Mouse (Mus musculus): ENCODE measurements at regions not wholly inside any gene's neighbourhood (a gene's known extent, or its start where the extent isn't known, plus 50 kb on each side); places are given as distances from the start of the nearest gene placed in this dataset.
"Not testable (repeated sequence)": the region's sequence is repeated elsewhere in the genome, so short reads cannot be mapped to it uniquely, and the experiment has no call there.

DNA sequence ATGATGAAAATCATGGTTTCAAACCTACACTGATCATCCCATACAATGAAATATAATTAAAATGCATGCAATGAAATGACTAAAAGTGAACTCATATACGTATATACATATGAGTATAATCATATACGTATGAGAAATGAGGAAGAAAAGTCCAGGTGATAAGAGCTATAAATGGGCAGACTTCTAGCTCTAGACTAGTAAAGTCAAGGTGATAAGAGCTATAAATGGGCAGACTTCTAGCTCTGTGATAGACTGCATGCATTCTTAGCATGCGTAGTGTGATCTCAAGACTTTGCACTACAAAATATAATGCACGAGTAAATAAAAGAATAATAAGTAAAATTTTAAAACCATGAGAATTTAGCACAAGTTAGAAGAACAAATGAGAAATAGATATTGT lies 606.2 kb upstream of the Gpc5 start:
- no peak for DNase-seq

- not testable (repeated sequence) for DNase-seq
Measured at GRCm38 (mm10) chr14:114493371-114493770, 598.6 kb upstream of the Gpc5 start.

GRCm38 (mm10) chr14:114504976-114505375 lies 587.0 kb upstream of the Gpc5 start:
- DNase-seq = no peak

DNA sequence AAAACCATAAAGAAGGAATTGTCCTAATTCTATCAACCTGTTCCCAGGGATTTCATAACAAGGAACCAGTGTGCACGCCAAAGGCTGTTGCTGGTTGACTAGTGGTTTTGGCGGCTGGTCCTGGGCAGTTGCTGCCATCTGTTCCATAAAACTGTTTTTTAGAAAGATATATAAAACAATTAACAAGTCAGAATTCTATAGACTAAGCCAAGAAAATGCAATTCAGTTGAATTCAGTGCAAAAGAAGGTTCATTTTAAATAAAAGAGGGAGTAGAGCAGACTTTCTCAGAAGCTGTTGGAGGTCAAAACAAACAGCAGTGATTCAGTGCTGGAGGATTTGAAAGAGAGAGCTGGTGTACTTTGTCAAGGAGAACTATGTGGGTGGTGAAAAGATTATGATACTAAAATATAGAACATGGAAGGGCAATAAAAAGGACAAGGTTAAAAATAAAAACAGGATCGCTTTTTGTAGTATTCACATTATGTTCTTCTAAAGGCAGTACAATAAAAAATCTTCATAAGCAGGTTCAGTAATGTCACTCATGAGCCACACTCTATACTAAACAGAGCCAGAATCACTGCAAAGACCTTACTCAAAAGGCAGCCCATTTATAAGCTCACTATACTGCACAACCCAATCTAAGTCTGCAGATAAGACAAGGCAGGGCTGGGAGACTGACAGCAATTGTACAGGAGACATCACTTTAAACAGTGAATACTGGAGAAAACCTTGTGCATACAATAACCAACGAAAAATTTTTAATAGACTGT lies 543.9 kb upstream of the Gpc5 start:
- DNase-seq = no peak

GRCm38 (mm10) chr14:114549101-114549500 lies 542.9 kb upstream of the Gpc5 start:
- DNase-seq = no peak

- no peak for DNase-seq
Measured at GRCm38 (mm10) chr14:114566411-114567030, 525.5 kb upstream of the Gpc5 start.

DNA sequence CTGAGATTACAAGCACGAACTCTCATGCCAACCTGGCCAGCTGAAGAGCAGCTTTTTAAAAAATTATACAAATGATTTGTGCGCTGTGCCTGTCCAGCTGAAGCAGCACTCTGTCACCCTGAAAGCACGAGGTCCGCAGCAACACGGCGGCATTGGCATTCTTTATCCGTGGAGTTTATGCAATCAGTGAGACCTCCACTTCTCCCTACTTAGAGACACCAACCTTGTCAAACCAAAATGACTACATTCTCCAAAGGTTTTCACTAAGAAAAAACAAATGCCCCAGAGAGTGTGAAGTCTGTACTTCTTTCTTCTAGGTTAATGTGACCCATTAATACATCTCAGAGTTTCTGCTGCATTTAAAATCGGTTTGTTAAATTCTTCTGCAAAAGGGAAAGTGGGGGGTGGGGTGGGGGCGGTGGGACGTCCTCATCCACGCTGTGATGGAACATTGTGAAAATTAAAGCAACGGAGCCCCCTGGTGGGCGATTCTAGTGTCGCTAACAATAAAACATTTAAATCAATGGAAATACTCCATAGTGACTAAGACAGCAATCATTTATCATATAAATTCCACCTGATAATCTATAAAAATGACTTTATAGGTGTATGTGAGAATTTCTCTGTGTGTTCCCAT lies 524.2 kb upstream of the Gpc5 start:
- DNase-seq = peak; percentile 45

DNA sequence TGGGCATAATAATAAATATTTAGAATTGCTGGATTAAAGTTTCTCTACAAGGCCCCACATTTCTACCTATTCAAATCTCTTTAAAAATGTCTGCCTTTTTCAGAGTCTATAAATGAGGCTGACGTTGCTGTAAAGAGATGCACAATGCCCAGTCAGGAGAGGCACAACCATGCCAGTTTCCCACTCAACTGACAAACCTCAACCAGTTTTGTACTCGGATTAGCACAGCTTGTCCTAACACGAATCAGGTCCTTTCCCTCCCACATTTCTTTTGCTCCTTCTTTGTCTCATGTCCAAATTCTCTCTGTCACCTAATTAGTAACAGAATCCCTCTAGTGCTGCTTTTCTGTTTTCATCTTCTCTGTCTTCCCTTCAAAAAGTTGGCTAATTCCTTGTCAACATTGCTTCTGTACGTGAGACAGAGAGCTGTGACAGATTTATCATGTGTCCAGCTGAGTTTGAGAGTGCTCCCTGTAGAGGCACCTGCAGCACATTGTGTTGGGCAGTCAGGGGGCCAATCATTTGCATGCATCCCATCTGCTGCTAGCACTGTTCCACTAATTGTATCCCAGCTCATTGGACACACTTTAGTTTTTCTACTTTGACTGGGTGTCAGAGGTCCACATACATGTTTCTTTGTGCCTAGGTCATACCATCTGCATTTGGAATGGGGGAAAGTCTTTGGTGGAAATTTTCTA lies 504.5 kb upstream of the Gpc5 start:
- no peak for DNase-seq

GRCm38 (mm10) chr14:114609296-114609695 lies 482.7 kb upstream of the Gpc5 start:
- no peak for DNase-seq

DNA sequence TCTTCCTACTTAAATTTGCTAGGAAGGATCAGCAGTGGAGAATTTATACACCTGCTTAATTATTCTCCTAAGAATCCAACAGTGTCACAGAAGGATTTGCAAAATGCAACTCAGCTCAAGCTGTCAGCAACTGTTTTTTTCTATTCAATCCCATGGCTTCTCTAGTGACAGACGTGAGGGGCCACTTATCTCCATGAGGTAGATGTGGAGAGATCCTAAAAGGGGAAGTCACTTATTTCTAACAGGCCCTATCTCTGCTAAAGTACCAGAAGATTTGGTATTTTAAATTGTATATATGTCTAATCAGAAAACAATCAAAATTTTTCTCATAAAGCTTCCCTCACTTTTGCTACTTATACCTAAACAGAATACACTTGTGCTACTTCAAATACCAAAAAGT lies 479.6 kb upstream of the Gpc5 start:
- no peak for DNase-seq

DNA sequence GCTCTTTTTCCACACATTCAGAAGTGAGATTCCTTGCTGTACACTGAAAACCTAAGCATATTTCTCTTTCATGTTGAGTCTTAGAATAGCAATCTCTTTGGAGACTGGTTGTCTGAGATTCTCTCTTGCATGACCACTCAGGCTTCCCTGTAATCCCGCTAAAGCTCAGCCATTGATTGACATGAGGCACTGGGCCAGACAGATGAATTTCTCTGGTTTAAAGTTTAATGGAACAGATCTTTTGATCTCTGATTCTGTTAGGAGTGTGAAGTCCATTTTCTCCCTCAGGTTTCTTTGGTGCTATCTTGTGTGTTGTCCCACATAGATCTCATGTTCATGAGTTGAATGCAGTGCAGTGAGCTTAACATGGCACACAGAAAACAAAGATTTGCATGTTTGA lies 435.4 kb upstream of the Gpc5 start:
- DNase-seq = no peak

- no peak for DNase-seq
Measured at GRCm38 (mm10) chr14:114662028-114662427, 430.0 kb upstream of the Gpc5 start.

- DNase-seq = no peak
Measured at GRCm38 (mm10) chr14:114685133-114685532, 406.9 kb upstream of the Gpc5 start.

- no peak for DNase-seq
Measured at GRCm38 (mm10) chr14:114694930-114695329, 397.1 kb upstream of the Gpc5 start.

DNA sequence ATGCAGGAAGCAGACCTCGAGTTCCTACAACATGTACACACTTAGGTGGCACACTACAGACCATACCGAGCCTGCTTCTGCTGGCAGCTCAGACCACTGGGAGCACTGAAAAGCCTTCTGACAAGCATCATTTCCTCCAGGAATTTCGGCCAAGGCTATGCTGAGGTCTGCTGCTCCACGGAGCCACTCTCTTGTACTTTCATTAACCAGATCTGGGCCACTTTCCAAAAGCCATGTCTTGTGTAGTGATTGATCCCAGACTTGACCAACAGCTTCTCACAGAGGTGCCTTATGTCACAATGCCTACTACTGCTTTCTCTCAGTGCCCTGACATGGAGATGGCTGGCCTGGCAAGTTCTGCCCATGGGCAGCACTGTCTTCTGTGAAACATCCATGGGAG lies 394.5 kb upstream of the Gpc5 start:
- no peak for DNase-seq

- no peak for DNase-seq
Measured at GRCm38 (mm10) chr14:114723080-114723479, 368.9 kb upstream of the Gpc5 start.

GRCm38 (mm10) chr14:114767323-114767722 lies 324.7 kb upstream of the Gpc5 start:
- no peak for DNase-seq

GRCm38 (mm10) chr14:114776723-114777122 lies 315.3 kb upstream of the Gpc5 start:
- DNase-seq = no peak

GRCm38 (mm10) chr14:114781821-114782220 lies 310.2 kb upstream of the Gpc5 start:
- no peak for DNase-seq

DNA sequence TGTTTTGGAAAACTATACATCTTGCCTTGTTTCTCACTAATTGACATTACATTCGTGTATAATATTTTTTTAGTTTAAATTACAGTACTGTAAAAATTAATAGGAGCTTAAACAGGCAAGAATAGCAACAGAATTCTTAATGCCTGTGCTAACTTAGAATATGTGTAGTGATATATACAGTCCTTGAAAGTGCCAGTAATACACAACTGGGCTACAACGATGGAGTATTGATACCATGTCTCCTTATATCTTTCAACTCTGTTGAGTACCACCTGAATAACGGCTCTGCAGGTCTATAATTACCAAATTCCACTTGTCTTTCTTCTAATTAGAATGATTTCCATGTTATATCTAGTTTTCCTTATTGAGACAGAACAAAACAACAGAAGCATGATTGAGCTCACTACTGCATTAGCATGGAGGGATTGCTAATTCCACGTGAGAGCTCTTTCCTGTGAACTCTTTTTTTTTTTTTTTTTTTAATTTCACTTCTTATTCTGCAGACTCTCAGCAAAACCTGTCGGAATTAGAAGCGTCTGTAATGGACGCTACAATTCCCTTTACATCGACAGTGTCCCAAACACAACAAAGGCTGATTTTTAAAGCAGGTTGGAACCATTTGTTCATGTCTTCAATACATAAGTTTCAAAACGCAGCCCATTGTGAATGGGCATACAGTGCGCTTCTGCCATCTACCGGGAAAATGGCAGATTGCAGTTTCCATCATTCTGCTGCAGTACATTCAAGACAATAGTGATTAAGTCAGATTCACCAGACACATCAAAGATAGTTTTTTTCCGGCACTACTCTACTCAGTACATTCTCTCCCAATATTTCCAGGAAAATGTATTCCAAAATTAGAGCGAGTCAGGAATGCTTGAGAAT lies 300.8 kb upstream of the Gpc5 start:
- peak; percentile 49 for DNase-seq

DNA sequence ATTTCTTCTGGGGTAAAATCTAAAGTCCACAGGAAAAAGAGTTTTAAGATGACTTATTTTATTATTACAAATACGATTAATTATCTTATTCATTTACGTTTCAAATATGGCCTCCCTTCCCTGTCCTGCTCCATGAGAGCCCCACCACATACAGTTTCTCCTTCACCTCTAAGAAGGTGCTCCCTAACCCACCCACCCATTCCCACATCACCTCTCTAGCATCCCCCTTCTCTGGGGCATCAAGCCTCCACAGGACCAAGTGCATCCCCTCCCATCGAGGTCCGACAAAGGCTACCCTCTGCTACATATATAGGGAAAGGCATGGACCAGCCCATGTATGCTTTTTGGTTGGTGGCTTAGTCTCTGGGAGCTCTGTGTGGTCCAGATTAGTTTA lies 300.2 kb upstream of the Gpc5 start:
- no peak for DNase-seq

- DNase-seq = no peak
Measured at GRCm38 (mm10) chr14:114804643-114805042, 287.4 kb upstream of the Gpc5 start.

DNA sequence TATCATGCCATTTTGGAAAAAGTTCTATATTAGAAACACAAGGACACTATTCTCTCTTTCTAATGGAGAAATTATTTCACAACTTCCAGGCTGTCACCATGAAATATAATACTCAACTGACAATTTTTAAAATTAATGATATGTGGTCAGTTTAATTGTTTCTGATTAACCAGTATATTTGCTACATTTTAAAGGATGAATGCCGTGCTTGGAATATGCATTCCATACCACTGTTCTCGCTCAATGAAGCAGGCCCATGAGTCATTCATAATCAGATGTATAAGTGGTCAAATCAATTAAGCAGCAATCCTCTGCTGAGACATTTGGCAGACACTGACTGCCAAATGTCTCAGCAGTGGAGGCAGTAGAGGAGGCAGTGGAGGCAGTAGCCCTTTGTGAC lies 283.4 kb upstream of the Gpc5 start:
- no peak for DNase-seq
